Mouse (Mus musculus): ENCODE measurements around the gene Fgf5.

Gene Fgf5

GRCm38 (mm10) chr5:98300079-98300478 is 46.1 kb downstream of the Fgf5 start:
- DNase-seq (ENCODE audit: low read depth in 2 of 2, low spot score in 2 of 2), result no peak

GRCm38 (mm10) chr5:98305673-98306072 is 51.7 kb downstream of the Fgf5 start:
- no peak for DNase-seq (ENCODE audit: low read depth in 2 of 2, low spot score in 2 of 2)

GRCm38 (mm10) chr5:98306528-98306927 is 52.5 kb downstream of the Fgf5 start:
- no peak for DNase-seq (ENCODE audit: low read depth in 2 of 2, low spot score in 2 of 2)

GRCm38 (mm10) chr5:98326625-98327024 is 72.6 kb downstream of the Fgf5 start:
- DNase-seq (ENCODE audit: low read depth in 2 of 2, low spot score in 2 of 2), result no peak

All from CD8-positive naive resting alpha-beta T cell, adult 2 months (primary cell).